8 mouse cellular contexts compared by ENCODE assay signal in the genomic region with DNA sequence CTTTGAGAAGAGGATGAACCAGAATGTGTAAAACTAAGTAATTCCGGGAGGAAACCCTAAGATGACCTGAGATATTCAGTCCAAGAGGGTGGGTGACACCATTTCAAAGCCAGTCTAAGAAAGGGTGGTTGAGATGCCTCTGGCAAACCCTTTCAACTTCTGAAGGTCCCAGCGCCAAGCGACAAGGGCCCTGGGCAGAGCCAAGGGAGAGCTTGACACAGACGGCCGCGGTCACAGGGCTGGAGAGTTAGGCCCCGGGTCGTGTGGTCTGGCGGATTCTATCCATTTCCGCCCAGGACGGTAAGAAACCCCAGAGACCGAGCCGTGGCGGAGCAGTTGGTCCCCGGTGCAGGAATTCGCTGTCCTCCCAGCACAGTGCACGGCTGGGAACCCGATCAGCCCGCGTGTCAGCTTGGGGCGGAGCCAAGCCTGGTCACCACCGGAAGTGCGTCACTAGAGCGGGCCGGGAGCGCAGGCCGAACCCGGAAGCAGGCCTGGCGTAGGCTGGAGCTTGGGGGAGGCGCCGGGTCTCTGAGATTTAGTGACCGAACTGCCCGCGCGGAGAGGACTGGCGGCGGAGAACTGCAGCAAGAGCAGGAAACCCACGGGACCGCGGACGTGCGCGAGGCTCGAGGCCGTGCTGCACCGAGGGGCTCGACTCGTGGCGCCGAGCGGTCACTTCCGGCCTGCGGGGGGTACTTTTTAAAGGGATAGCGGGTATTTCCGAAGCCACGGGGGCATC. TPM values are rescaled to one million over a fixed set of nuclear protein-coding genes. Genes with fewer than 3 reads are reported as not detected.
A peak's percentile ranks its signal among the peaks of the same experiment; 100 is the strongest.
DNase-seq lines count a peak whose midpoint lies in the region; ATAC-seq and TF ChIP-seq lines count a peak whose summit lies in the region.

No protein-coding gene starts in this region.

- ATAC-seq in activated CD4-positive, CD25-positive, alpha-beta regulatory T cell, adult 4 months: peak; percentile 94
- ATAC-seq in megakaryocyte progenitor cell, adult 5-6 weeks (replicated peaks; ENCODE audit: poor library complexity): peak; percentile 88

- TF ChIP-seq CTCF in cortical plate, adult 2 months (IDR thresholded peaks at IDR 0.05; ENCODE audit: extremely low read depth, insufficient read depth, low read length): no peak

- H3K27ac ChIP-seq in cortical plate, adult 2 months (ENCODE audit: insufficient read depth, low read length): peak overlapping the region; percentile 99

- peak; percentile 82 for TF ChIP-seq POLR2A in cortical plate, adult 2 months (IDR thresholded peaks at IDR 0.05; ENCODE audit: extremely low read depth, insufficient read depth, low read length)

- H3K4me1 ChIP-seq in cortical plate, adult 2 months (ENCODE audit: control insufficient read depth, insufficient read depth, low read length): no peaks in the 10 kb centered on the region; the same call in 1 of the 2 replicates

- peak; percentile 98 for DNase-seq in gastrocnemius, postnatal 10 days
- peak; percentile 96 for DNase-seq in induced T-regulatory cell, adult 2 months (ENCODE audit: low read depth)
- peak; percentile 80 to 94 for DNase-seq in left cerebral cortex, adult 9 months (ENCODE audit: low spot score in 2 of 2)
- DNase-seq in right cerebral cortex, postnatal 14 days: peak; percentile 96
- DNase-seq in urinary bladder, postnatal 36 days (ENCODE audit: low spot score in 2 of 2): peak; percentile 95

- peak overlapping the region; percentile 84 for H3K4me3 ChIP-seq in cortical plate, adult 2 months (ENCODE audit: insufficient read depth, low read length)

RNA-seq across cellular contexts. Expression of gene Akain1, which starts 22.0 kb away (rescaled TPM):
- not detected for polyA plus RNA-seq in activated CD4-positive, CD25-positive, alpha-beta regulatory T cell, adult 4 months (2017; shearing (Covaris generic))
- 5.6 and 6.8 TPM in 2 replicates for polyA plus RNA-seq in cortical plate, adult 2 months (2012; rRNA removed)
- total RNA-seq in gastrocnemius, postnatal 10 days (2021): not detected
- total RNA-seq in megakaryocyte progenitor cell, adult 5-6 weeks (2015): 0.07 TPM in 1 of 2 replicates, not detected in the other
- not detected in 2 replicates for total RNA-seq in megakaryocyte progenitor cell, adult 5-6 weeks (2017)

RNA-seq across cellular contexts. Expression of gene Zbtb14, which starts 34.2 kb away (rescaled TPM):
- polyA plus RNA-seq in activated CD4-positive, CD25-positive, alpha-beta regulatory T cell, adult 4 months (2017; shearing (Covaris generic)): 10 to 100 TPM; 13.7 to 13.9 TPM
- polyA plus RNA-seq in cortical plate, adult 2 months (2012; rRNA removed): 16.4 and 16.7 TPM in 2 replicates
- 10 to 100 TPM in 1 of 2 experiments, 1 to 10 TPM in 1; 8.9 to 10.2 TPM for total RNA-seq in gastrocnemius, postnatal 10 days (2021)
- total RNA-seq in megakaryocyte progenitor cell, adult 5-6 weeks (2015): 19.8 and 22.0 TPM in 2 replicates
- 22.8 and 26.3 TPM in 2 replicates for total RNA-seq in megakaryocyte progenitor cell, adult 5-6 weeks (2017)

Comparison
In these comparisons a context has a peak if more than half of its experiments do, and no peak if none do; other contexts are left out.
1. Peak in every context shown above with its lines: DNase-seq, ATAC-seq, H3K4me3 ChIP-seq and H3K27ac ChIP-seq.